Mouse (Mus musculus) hindbrain, embryonic 15.5 days (tissue): ENCODE data around the gene Rapgef4. TPM values are rescaled to one million over a fixed set of nuclear protein-coding genes. Genes with fewer than 3 reads are reported as not detected.

Experiments used
- ATAC-seq: fragments of 200-750 bp; cut with Nextera tagmentation; 2 replicates; pipeline ENCODE4 v1.8.0; 2017; ENCODE audit warnings: low read depth, moderate number of reproducible peaks, moderate TSS enrichment; ENCODE audit not compliant: low FRiP score
- H3K27ac ChIP-seq: fragments of 300-500 bp; sonication (generic); replicated peaks from 2 replicates; pipeline ENCODE4 v1.5.1; 2015; ENCODE audit warnings: mild to moderate bottlenecking, inconsistent platforms
- H3K27me3 ChIP-seq: fragments of 300-500 bp; sonication (generic); 2 replicates; pipeline ENCODE4 v1.6.1; 2015; ENCODE audit warnings: control low read depth, inconsistent platforms
- H3K36me3 ChIP-seq: fragments of 300-500 bp; sonication (generic); 2 replicates; pipeline ENCODE4 v1.6.1; 2015; ENCODE audit warnings: control low read depth, inconsistent platforms
- H3K4me1 ChIP-seq: fragments of 300-500 bp; sonication (generic); replicated peaks from 2 replicates; pipeline ENCODE4 v1.6.1; 2015; ENCODE audit warnings: control low read depth, inconsistent platforms
- H3K4me2 ChIP-seq: fragments of 300-500 bp; sonication (generic); 2 replicates; pipeline ENCODE4 v1.6.1; 2015; ENCODE audit warnings: moderate library complexity, mild to moderate bottlenecking, inconsistent platforms
- H3K4me3 ChIP-seq: fragments of 300-500 bp; sonication (generic); 2 replicates; pipeline ENCODE4 v1.5.1; 2015; ENCODE audit warnings: mild to moderate bottlenecking, inconsistent platforms
- H3K9ac ChIP-seq: fragments of 300-500 bp; sonication (generic); 2 replicates; pipeline ENCODE4 v1.6.1; 2015; ENCODE audit warnings: inconsistent platforms
- H3K9me3 ChIP-seq: fragments of 300-500 bp; sonication (generic); 2 replicates; pipeline ENCODE4 v1.6.1; 2016; ENCODE audit warnings: control low read depth, inconsistent platforms
- WGBS: fragments of 180-500 bp; shearing (Covaris S2); methylation state at CpG from one replicate; pipeline ENCODE4 v1.1.7; 2015; 5-methylcytosine and 5-hydroxymethylcytosine counted together
- polyA plus RNA-seq: library from polyadenylated mRNA; unstranded; fragments of >200 nt; fragmentation: Nextera tagmentation; extraction: Ambion mirVana; gene quantifications from 2 replicates; pipeline ENCODE4 v1.2.1, GENCODE M21; 2015

The Rapgef4 gene
- polyA plus RNA-seq, 1 experiment from 2014 or later: 34.2 TPM

GRCm38 (mm10) chr2:72092046-72092445, 111.0 kb downstream of the Rapgef4 start:
- Histone ChIP-seq H3K4me2 (no peak overlapping the region), H3K27me3 (no peaks in the 10 kb centered on the region), H3K4me1 (peaks cover 18% of the 10 kb centered on the region), H3K36me3 (no peaks in the 10 kb centered on the region), H3K27ac (no peak overlapping the region), H3K9me3 (no peaks in the 10 kb centered on the region), H3K4me3 (no peak overlapping the region), H3K9ac (no peak overlapping the region)
- 29% methylated on average over 3 of the region's 3 CpGs for WGBS
- ATAC-seq: no peak

DNA sequence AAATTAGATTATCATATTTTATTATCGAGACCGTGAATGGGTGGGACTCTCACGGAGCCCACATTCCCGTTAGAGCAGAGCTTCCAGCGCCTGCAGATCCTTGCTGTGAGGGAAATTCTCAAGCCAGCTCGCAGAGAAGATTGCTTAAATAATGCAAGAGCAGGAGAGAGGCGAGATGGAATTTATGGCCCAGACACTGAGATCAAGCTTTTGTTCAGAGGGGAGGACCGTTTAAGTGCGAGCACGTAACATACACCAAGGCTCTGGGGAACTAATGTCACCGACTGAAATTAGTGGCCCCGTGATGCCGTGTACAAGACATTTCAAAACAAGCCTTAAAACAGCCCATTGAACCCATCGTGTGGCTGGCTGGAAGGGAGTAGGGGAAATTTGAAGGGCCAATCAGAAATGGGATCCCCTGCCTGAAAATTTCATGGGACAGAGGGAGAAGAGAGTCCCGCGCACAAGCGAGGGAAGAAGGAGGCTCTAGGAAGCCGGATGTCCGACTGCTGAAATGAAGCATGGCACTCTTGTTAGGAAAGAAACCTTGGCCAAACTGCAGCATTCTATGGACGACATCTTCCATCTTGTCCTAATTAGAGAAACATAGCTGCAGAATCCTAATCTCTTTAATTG, 112.5 kb downstream of the Rapgef4 start:
- peak overlapping the region; percentile 18; the same call in 1 of the 2 replicates for H3K27ac ChIP-seq
- 53% methylated on average over 20 of the region's 20 CpGs for WGBS

DNA sequence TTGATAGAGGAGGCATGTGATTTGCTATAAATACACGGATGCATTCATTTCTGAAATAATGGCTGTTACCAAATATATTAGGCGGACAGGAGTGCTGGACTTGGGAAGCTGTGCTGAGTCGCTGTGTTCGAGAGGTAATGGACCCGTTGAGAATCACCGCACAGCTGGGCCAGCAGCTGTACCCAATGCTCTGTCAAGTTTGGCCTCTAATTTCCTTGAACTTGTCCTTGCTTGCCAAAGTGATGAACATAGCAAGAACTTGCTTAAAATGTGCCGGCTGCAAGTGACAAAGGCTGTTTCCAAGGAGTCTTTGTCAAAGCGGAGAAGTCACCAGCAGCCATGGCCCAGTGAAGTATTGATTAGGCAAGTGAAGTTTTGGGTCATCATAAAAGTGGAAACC, 113.0 kb downstream of the Rapgef4 start:
- no peak overlapping the region; the same call in 1 of the 2 replicates for H3K4me2 ChIP-seq
- H3K4me1 ChIP-seq: peaks cover 18% of the 10 kb centered on the region
- H3K9me3 ChIP-seq: no peaks in the 10 kb centered on the region
- no peak overlapping the region for H3K9ac ChIP-seq
- no peaks in the 10 kb centered on the region for H3K36me3 ChIP-seq
- no peaks in the 10 kb centered on the region for H3K27me3 ChIP-seq
- 74% methylated on average over 8 of the region's 8 CpGs for WGBS
- no peak for ATAC-seq
- no peak overlapping the region for H3K27ac ChIP-seq
- no peak overlapping the region for H3K4me3 ChIP-seq

More for the DNA sequence above, 112.5 kb downstream of the Rapgef4 start:
- Histone ChIP-seq H3K27me3 (no peaks in the 10 kb centered on the region), H3K9me3 (no peaks in the 10 kb centered on the region), H3K4me3 (no peak overlapping the region), H3K4me1 (peaks cover 18% of the 10 kb centered on the region), H3K9ac (no peak overlapping the region), H3K4me2 (peak overlapping the region; percentile 18), H3K36me3 (no peaks in the 10 kb centered on the region)
- ATAC-seq: no peak

- Histone ChIP-seq H3K27me3 (no peaks in the 10 kb centered on the region), H3K4me3 (no peak overlapping the region), H3K4me2 (no peak overlapping the region), H3K9ac (no peak overlapping the region), H3K9me3 (no peaks in the 10 kb centered on the region), H3K27ac (no peak overlapping the region), H3K4me1 (peaks cover 18% of the 10 kb centered on the region), H3K36me3 (no peaks in the 10 kb centered on the region)
- WGBS: 69% methylated on average over 7 of the region's 7 CpGs
- ATAC-seq: no peak
Observed at GRCm38 (mm10) chr2:72094446-72094845, 113.4 kb downstream of the Rapgef4 start.

- Histone ChIP-seq H3K4me3 (no peak overlapping the region), H3K36me3 (no peaks in the 10 kb centered on the region), H3K27ac (no peak overlapping the region), H3K27me3 (no peaks in the 10 kb centered on the region), H3K9ac (no peak overlapping the region), H3K9me3 (no peaks in the 10 kb centered on the region), H3K4me2 (no peak overlapping the region), H3K4me1 (peaks cover 18% of the 10 kb centered on the region)
- 62% methylated on average over 6 of the region's 6 CpGs for WGBS
- ATAC-seq: no peak
Observed at GRCm38 (mm10) chr2:72095002-72095401, 114.0 kb downstream of the Rapgef4 start.

- Histone ChIP-seq H3K4me1 (peaks cover 18% of the 10 kb centered on the region), H3K9ac (no peak overlapping the region), H3K27ac (no peak overlapping the region), H3K36me3 (no peaks in the 10 kb centered on the region), H3K4me2 (no peak overlapping the region), H3K9me3 (no peaks in the 10 kb centered on the region), H3K27me3 (no peaks in the 10 kb centered on the region), H3K4me3 (no peak overlapping the region)
- no peak for ATAC-seq
- WGBS: 29% methylated on average over 3 of the region's 3 CpGs
Observed at GRCm38 (mm10) chr2:72096345-72096744, 115.3 kb downstream of the Rapgef4 start.

DNA sequence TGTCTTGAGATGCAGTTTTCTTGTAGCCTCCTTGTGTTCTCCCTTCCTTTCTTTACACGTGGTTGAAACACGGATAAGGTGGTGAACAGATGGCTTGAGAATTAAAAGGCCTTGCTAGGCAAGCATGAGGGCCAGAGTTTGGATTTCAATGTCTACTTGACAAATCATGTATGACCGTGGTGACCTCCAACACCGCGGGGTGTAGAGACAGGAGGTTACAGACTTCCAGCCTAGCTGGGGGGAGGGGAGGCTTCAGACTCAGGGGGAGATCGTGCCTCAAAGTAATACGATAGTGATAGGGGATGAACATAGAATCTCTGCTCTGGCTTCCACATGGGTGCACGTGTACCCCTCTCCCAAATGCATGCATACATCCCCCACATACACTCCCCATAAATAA, 117.3 kb downstream of the Rapgef4 start:
- 89% methylated on average over 8 of the region's 8 CpGs for WGBS
- H3K27ac ChIP-seq: no peak overlapping the region
- peaks cover 3% of the 10 kb centered on the region; the same call in 1 of the 2 replicates for H3K4me1 ChIP-seq
- no peaks in the 10 kb centered on the region for H3K9me3 ChIP-seq
- H3K27me3 ChIP-seq: no peaks in the 10 kb centered on the region
- ATAC-seq: no peak
- no peak overlapping the region for H3K4me3 ChIP-seq
- H3K36me3 ChIP-seq: no peaks in the 10 kb centered on the region
- no peak overlapping the region for H3K4me2 ChIP-seq
- no peak overlapping the region for H3K9ac ChIP-seq

DNA sequence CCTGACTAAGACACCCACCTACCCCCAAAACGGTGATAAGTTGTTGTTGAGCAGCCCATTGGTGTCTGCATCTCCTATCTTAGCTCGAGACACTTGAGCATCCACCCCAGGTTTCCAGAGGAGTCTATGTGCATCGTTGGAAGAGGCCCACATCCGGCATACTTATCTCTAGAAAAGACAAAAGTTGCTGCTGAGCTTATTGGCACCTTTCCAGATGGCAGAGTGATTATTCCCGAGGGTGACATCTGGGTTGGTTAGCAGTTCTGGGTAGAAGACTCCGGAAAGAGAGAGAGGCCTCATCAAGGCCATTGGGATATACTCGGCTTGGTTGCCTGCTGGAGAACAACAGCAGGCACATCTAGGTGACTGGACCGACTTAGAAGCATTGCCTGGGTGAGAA, 123.6 kb downstream of the Rapgef4 start:
- WGBS: 70% methylated on average over 8 of the region's 8 CpGs
- H3K9ac ChIP-seq: no peak overlapping the region
- peaks cover 14% of the 10 kb centered on the region for H3K4me1 ChIP-seq
- no peak overlapping the region for H3K4me2 ChIP-seq
- H3K9me3 ChIP-seq: no peaks in the 10 kb centered on the region
- H3K27me3 ChIP-seq: no peaks in the 10 kb centered on the region
- H3K4me3 ChIP-seq: no peak overlapping the region
- no peak for ATAC-seq
- no peak overlapping the region for H3K27ac ChIP-seq
- no peaks in the 10 kb centered on the region for H3K36me3 ChIP-seq

DNA sequence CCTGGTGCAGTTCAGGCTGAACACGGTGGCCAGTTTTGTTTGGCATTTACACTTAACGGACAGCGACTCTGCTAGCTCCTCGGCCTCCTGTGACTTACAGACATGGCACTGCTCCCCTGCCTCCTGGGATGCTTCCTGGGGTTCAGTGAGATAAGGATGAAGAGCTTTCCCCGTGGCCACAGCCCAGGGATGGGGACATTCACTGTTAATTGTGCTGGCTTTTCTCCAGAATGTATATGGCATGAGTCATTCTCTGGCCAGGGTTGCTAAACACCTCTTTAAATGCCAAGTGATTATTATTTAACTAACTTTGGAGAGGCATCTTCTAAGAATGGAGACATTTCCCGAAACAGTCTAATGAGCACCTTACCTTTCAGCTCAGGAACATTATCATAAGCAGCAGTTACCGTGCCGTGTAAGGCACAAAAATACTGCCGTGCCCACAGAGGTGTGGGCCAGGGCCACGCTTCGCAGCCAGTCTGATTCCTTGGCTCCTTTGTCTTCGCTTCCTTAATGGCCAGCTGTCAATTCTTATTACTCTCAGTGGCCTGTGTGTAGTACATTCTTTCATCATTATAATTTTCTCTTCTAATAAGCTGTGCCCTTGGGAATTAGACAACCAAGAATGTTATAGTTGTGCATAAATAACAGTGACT, 126.6 kb downstream of the Rapgef4 start:
- WGBS: 48% methylated on average over 12 of the region's 12 CpGs
- H3K4me3 ChIP-seq: no peak overlapping the region
- no peak for ATAC-seq
- H3K27me3 ChIP-seq: no peaks in the 10 kb centered on the region
- H3K9ac ChIP-seq: no peak overlapping the region
- no peak overlapping the region for H3K4me2 ChIP-seq
- no peaks in the 10 kb centered on the region for H3K9me3 ChIP-seq
- peaks cover 14% of the 10 kb centered on the region for H3K4me1 ChIP-seq
- H3K27ac ChIP-seq: no peak overlapping the region
- no peaks in the 10 kb centered on the region for H3K36me3 ChIP-seq

GRCm38 (mm10) chr2:72108448-72109312, 127.6 kb downstream of the Rapgef4 start:
- WGBS: 53% methylated on average over 4 of the region's 4 CpGs
- Histone ChIP-seq H3K27me3 (no peaks in the 10 kb centered on the region), H3K27ac (0 out of 2 replicates have a peak overlapping the region, but pooled peaks have one; percentile 31), H3K4me2 (no peak overlapping the region), H3K9ac (no peak overlapping the region), H3K4me1 (peaks cover 14% of the 10 kb centered on the region), H3K36me3 (no peaks in the 10 kb centered on the region), H3K9me3 (no peaks in the 10 kb centered on the region), H3K4me3 (no peak overlapping the region)
- ATAC-seq: no peak

- ATAC-seq: no peak
- no peaks in the 10 kb centered on the region for H3K36me3 ChIP-seq
- H3K4me2 ChIP-seq: no peak overlapping the region
- H3K27me3 ChIP-seq: no peaks in the 10 kb centered on the region
- H3K9ac ChIP-seq: no peak overlapping the region
- H3K9me3 ChIP-seq: no peaks in the 10 kb centered on the region
- WGBS: 93% methylated on average over 5 of the region's 5 CpGs
- peaks cover 14% of the 10 kb centered on the region for H3K4me1 ChIP-seq
- H3K4me3 ChIP-seq: no peak overlapping the region
- no peak overlapping the region for H3K27ac ChIP-seq
Observed at GRCm38 (mm10) chr2:72110404-72110803, 129.4 kb downstream of the Rapgef4 start.

DNA sequence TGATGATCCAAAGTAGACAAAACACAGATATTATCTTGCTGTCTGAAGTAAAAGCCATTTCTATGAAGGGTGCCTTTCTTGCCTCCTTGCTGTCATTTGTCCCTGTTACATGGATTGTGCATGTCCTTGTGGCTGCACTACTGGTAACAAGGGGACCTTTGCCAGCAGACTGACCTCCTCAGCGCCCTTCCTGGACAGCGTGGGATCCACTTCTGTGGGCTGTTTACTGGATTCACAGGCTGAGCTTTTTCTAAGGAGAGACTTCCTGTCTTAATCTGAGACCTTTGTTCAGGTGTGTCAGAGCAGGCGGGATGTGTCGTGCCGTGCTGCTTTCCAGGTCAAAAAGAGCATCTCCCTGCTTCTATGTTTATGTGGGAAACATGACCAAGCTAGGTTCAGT, 132.7 kb downstream of the Rapgef4 start:
- Histone ChIP-seq H3K9me3 (no peaks in the 10 kb centered on the region), H3K9ac (no peak overlapping the region), H3K27ac (0 out of 2 replicates have a peak overlapping the region, but pooled peaks have one; percentile 8), H3K4me3 (no peak overlapping the region), H3K4me2 (no peak overlapping the region), H3K36me3 (no peaks in the 10 kb centered on the region), H3K4me1 (peaks cover 9% of the 10 kb centered on the region; the same call in 1 of the 2 replicates), H3K27me3 (no peaks in the 10 kb centered on the region)
- 90% methylated on average over 5 of the region's 5 CpGs for WGBS
- no peak for ATAC-seq
